Mouse (Mus musculus): Measurements from ENCODE around the gene Card10.

Card10 gene

DNA sequence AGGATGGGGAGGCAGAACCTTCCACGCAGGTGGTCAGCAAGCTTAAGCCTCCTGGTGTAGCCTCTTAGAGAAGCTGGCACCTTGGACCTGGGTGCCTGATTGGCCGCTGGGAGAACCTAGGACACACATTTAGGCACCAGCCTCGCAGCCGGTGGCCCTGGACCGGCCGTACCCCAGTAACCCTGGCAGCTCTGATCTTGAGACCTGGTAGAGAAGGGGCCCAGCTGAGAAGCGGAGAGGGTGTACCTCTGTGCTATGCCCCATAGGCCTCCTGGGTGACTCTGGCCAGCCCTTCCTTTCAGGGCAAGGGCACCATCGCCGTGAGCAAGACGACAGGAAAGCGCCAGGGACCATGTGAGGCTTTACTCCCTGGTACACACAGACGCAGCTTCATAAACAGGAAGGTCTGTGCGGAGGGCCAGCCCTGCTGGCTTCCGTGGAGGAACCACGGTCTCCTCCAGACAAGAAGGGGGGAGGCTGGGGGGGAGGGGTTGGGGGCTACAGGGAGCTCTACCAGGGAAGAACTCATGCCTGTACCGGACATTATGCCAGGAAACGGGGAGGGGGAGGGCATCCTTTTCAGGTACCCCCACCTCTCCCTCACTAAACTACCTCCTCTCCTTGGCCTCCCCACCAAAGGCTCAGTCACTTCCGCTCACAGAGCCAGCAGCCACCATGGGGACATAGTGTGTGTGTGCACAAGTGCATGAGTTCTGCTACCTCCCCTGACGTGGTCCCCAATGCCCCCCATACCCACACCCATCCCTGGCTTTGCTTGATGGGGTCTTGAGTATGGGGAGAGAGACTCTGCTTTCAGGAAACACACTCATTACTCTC is 31.1 kb downstream of the Card10 start:
- DNase-seq = peak; percentile 78

DNA sequence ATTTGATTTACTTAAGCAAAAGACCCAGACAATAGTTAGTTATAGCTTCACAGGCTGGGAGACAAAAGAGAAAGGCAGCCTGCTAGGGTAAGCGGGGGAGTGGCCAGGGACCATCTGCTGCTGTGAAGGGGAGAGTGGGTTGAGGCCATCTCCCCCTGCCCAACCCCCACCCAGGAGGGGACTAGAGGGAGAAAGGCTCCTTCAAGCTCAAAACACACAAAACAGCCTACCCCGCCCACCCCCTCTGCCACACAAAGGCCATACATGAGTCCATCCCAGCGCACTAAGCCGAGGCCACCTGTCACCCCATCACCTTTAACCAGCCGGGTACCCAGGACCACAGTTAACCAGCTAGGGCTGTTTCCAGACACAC is 31.9 kb downstream of the Card10 start:
- DNase-seq = no peak

DNA sequence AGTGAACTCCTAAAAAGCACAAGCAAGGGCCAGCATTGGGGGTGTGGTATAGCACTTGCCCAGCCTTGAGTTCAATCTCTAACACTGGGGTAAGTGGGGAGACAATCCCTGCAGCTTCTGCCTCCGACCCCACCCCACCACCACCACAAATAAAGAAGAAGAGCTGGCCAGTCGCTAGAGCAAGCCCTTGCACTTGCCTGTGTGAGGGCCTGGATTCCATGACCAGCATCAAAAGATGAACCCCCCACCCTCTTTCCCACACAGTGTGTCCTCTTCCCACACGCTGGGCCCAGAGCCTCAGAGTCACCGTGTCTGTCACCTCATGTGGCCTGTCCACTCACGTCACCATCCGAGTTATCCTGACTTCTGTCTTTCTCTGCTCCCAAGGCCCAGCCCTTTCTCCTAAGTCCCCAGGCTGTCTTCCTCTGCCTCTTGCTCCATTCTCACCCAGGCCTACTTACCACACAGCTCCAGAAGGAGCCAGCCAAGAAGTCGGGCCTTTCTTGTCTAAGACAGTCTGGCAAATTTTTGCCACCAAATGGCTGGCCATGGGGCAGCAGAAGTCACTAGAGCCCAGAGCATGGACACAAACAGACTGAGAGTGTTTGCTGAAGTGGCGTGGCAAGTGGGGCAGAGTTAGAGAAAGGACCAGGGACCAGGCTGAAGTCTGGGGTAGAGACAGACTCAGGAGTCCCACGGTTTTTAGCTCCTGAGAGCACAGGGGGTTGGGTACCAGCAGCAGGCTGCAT is 32.4 kb downstream of the Card10 start:
- DNase-seq = no peak

DNA sequence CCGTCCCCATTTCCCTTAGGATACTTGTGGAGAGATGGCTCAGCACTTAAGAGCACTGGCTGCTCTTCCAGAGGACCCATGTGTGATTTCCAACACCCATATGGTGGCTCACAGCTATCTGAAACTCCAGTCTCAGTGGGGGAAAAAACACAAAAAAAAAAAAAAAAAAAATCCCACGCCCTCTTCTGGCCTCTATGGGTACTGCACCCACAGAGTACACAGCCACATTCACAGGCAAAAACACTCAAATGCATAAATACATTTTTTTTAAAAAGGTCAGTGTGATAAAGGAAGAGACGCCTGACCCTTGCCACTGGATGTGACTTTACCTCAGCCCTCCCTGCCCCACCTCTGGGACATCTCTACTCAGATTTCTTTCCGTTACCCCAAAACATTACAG is 33.8 kb downstream of the Card10 start:
- DNase-seq = no peak

DNA sequence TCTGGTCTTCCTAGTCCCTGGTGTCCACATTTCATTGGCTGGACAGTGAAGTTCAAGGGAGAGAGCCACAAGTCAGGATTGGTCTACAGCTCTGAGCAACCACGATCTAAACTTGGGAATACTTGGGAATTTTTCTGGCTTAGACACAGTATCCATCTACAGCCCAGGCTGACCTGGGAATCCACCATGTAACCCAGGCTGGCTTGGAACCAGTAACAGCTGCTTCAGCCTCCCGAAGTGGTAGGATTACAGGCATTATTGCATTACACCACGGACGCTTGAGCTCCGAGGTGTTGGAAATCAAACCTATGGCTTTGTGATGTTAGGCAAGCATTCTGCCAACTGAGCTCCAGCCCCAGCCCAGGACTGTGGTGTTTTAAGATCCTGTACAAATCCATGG is 39.1 kb downstream of the Card10 start:
- no peak for DNase-seq

DNA sequence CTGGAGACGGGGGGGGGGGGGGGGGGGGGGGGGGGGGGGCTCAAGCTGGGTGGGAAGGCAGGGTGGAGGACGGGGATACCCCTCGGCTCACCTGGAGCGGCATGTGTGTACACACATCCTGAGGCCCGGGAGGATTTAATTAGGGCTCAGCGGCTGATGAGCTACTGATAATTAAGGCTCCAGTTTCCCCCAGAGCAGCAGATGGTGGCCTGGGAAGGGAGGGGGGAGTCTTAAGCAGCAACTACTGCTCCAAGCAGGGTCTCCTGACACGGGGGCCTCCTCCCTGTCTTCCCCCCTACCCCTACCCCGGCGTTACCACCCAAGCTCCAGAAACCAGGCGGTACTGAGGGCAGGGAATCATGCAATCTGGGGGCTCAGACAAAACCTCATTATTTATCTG is 39.6 kb downstream of the Card10 start:
- DNase-seq = no peak

DNA sequence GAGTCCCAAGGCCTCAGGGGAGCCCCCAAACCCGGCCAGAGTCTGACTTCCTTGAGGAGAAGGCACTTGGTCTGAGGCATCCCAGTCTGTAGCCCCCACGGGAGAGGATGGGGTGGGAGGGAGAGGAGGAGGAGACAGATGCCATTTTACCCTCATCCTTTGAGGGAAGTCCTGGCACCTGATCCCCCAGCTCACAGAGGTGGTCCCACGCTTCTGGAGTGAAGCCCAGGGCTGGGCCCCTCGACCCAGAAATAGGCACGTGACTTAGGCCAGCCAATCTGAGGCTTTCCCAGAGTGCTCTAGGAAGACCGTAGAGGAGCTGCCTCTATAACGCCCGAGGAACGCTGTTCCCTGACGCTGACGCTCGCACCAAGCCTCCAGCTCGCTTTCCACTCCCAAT is 41.7 kb downstream of the Card10 start:
- DNase-seq = no peak

DNA sequence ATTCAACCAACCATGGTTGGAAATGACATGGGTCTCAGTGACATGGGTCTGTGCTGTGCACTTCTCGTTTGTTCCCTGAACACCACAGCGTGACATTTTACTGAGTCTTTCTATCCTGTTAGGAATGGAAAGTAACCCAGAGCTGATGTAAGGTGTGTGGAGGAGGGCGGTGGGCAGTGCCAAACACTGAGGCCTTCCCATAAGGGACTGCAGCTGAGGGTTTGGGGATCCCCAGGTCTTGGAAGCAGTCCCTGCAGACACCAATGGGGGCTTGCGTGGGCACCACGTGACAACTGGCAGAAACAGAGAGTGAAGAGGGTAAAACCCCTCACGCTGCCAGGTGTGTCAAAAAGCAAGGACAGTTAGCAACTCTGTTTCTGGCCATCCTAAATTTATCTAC is 44.7 kb downstream of the Card10 start:
- no peak for DNase-seq

DNA sequence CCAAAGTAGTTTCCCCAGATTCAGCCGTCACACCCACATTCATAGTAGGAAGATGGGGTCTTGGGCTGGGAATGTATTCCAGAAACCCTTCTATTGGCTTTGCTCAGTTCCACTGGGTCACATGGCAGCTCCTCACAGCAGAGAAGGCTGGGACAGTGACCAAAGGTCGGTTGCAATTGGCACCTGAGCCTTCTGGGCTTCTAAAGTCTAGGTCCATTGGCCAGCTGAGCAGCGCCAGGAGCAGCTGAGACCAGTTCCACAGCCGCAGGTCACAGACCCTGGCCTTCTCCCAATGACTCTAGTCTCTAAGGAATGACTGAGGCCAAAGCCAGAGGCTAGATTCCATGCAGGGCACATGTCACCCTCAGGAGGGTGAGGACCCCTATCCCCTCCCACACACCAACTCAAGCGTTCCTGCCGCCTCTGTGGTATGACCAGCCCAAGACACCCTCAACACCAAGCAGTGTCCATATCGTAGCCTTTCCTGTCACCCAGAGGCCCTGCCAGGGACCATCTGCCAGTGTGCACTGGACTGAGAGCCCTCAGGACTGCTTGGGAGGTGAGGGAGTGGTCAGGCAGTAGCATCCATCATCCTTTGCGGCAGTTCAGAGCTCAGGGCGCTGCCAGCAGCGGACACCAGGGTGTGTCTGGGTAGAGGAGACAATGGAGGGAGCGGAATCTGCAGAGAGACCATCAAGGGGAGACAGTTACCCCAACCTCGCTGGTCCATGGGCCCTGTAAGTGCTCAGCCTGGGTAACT is 46.7 kb downstream of the Card10 start:
- peak; percentile 47 for DNase-seq

DNA sequence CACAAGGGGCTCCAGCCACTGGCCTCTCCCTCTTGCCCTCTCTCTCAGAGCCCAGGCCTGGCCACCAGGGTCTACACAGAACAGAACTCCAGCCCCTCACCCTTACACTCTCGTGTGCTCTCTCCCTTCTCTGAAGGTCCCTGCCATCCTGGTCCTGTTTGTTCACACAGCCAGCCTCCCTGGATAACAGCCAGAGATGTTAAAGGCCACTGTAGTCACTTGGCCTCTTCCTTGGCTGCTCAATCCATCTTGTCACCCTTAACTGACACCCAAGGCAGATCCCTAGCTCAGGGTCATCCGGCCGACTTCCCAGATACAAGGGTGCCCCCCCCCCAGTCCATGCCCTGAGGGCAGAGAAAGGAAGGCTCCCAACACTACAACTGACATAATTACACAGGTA is 47.6 kb downstream of the Card10 start:
- no peak for DNase-seq

DNA sequence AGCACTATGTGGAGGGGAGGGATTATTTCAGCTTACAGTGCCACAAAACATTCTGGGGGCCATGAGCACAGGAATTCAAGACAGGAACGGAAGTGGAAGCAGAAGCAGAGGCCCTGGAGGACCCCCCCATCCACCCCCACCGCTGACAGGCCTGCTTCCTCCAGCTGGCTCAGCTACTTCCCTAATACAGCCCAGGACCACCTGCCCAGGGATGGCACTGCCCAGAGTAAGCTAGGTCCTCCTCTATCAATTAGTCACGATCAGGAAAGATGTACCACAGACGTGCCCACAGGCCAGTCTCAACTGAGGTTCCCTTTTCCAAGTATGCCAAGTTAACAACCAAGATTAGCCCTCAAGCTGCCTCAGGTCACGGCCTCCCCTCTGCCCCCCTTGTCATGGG is 48.7 kb downstream of the Card10 start:
- DNase-seq = no peak

DNA sequence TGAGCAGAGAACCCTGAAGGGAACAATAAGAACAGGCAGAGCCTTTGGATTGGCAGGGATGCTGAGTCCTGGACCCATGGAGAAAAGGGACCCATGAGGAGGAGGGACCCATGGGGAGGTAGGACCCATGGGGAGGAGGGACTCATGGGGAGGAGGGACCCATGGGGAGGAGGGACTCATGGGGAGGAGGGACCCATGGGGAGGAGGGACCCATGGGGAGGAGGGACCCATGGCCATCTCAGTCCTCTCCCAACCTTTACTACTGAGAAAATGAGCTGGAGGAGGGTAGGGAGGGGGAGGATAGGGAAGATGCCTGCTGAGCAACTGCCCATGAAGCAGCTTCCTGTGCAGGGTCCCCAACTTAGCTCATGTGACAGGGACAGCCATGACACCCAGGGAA is 49.9 kb downstream of the Card10 start:
- DNase-seq = no peak

DNA sequence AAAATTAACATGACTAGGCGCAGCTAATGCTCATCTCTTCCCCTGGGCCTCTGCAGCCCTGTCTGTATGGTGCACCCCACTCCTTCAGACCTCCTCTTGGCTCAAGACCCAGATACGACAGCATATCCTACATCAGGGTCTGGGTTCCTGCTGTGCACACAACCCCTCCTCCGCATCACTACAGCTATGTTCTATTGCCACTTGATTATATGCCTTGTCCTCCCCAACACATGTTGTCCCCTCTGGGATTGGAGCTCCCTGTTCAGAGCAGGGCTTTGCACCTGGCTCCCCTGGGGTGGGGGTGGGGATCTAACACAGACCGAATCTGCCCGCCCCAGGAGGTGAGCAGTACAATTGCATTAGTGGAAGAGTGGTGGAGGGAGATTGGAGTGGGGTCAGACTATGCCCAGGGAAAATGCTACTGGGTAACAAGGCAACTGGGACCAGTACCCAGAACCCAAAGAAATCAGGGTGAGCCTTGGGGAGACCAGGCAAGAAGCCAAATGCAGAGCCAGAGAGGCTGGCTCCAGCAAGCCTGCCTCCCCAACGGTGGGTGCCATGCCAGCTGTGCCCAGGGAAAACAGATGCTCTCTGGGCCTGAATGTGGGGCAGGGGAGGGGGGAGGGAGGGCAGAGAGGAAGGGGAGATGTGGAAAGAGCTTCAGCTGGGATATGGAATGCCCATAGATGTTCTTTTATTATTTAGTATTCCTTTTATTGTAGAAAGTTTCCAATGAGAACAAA is 52.1 kb downstream of the Card10 start:
- no peak for DNase-seq

DNA sequence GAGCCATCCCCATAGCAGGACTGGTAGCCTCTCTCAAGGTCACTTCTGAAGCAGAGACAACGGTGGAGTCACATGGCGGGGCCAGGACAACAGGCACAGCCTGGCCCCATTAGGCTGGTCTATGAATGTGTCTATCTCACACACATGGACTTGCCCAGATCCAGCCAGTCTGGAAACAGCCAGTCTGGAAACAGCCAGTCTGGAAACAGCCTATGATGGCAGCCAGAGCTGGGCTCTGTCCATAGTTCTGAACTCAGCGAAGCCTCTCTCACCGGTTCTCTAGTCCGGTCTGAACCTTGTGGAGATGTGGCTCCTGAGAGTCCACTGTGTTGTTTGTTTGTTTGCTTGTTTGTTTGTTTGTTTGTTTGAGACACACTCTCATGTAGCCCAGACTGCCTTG is 53.0 kb downstream of the Card10 start:
- DNase-seq = peak; percentile 54

DNA sequence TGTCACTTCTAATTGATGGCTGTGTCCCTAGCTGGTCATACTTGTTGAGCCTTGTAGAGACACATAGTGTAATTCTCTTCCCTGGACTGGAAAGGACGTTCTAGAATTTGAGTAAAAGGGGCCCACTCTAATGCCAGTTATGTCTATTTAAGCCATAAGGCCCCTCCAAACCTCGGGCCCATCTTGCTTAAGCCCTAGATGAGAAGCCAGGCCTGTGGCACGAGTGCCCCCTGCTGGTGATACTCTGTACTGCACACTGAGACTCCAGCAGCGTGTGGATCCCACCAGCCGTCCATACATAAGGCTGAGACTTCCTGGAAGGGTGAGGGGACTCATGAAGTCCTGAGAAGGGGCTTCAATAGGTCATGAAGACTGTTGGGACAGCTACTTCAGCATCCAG is 58.6 kb downstream of the Card10 start:
- DNase-seq = peak; percentile 74

DNA sequence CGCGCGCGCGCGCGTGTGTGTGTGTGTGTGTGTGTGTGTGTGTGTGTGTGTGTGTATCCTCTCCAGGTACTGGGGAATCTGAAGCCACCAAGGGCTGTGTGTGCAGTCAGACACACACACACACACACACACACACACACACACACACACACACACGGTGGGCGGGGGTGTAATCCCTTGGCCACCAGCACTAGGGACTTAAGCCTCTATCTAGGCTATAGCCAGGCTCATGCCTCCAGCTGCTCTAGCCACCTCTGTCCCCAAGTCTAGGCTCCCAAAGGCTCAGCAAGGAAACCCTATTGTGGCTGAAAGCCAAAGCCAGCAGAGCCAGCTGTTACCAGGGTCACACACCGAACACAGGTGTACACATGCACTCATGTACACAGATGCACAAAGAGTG is 60.0 kb downstream of the Card10 start:
- no peak for DNase-seq

DNA sequence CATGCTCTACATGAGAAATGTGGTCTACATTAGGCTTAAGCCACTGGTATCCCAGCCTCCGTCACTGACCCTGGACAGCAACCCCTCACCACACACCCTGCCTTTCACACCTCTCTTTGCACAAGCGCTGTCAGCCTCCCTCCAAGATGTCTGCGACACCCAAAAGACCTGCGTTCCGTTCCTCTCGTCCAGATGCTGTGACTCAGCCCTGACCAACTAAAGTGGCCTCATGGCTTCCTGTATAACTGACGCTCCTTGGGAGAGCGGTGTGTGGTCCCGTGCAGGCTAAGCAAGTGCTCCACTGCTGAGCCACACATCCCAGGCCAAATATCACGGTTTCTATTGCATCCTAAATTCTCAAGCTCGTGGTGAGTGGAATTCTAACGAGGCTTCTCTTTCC is 62.2 kb downstream of the Card10 start:
- no peak for DNase-seq

DNA sequence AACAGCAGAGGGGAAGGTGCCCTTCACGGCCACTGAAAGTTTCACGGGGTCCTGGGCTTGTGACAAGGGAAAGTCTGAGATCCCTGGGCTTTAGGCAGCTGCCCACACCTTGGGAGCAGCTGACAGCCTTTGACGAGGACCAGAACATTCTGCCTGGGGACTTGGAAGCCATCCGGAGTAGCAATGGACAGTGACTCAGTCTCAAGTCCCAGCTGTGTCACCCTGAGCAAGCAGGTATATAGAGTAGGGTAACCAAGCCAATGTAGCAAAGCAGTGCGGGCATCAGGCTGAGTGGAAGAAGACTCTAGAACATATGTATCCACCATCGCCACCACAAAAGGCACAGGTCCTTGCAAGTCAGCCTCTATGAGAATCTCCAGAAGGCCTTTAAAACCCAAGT is 65.7 kb downstream of the Card10 start:
- DNase-seq = no peak

DNA sequence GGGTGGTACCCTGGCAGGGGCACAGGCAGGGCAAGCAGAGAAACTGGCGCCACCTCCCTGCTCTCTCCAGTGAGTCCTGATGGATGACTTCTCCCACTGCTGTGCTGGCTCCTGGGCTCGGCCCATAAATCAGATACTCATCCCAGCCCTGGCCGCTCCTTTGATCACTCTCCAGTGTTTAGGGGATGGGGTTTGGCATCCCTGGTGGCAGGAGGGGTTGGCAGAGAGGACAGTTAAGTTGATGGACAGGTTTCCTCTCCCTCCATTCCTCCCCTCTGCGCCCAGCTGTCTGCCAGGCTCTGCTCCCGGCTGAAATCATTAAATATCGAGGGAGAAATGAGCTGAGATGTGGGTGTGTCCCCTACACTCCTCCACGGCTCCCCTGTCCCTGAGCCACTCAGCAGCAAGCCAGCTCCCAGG is 66.2 kb downstream of the Card10 start:
- no peak for DNase-seq

DNA sequence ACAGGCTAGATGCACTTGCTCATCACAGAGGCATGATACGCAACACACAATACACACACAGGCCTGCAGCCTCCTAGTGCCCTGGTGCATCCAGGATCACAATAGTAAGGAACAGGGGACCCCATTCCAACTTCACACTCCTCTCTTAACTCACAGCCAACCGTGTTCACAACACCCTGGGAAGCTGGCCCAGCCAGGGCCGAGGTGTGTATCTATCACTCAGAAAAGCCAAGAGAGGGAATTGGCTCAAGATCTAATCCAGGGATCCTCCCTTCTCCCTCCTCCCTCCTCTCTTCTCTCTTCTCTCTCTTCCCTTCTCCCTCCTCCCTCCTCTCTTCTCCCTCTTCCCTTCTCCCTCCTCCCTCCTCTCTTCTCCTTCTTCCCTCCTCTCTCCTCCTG is 66.7 kb downstream of the Card10 start:
- no peak for DNase-seq

DNA sequence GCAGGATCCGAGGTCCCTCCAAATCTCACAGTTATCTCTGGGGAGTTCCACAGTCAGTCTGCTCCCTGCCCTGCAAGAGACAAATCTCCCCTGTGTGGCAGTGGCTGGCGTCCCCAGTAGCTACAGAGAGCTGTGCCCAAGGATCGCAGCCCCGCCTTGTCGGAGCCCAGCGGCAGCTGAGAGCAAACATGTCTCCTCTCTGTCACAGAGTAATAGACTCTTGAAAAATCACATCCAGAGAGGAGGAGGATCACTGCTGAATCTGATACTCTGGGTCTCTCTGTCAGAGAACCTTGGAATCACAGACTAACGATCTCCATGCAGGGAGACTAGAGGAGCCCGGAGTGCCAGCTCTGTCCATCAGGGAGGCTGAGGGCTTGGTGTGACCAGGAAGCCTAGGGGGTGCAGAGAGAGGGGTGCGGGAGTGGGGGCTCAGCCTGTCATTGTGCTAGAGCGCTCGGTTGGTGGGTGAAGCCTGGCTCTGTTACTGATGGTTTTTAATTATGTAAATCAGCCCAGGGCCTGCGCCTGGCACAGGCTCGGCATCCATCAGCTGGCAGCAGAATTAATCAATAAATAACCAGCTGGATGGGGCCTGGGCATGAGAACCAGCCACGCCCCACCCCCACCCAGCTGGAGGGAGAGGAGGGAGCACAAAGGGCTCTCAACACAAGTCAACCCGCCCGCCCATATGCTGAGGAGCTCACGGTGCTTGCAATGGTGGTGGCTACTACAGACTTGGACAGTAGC is 67.2 kb downstream of the Card10 start:
- DNase-seq = peak; percentile 46

DNA sequence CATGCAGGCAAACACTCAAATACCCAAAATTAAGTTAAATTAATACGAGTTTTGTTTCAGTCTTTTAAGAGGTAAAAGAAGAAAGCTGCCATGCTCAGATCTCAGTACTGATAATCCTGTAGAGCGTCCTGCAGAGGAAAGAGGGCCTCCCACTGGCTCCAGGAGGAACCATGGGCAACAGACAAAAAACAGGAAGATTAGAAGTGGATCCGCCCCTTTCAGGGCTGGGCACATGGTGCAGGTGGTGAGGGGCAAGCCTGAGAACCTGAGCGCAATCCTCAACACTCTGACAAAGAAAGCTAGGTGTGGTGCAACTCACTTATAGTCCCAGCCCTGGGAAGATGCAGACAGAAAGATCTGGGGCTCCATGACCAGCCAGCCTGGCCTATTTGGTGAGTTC is 71.0 kb downstream of the Card10 start:
- DNase-seq = no peak

Measured in kidney, postnatal 14 days (tissue).